Mouse (Mus musculus) right cerebral cortex, postnatal 4 days (tissue): Measurements from ENCODE around the gene Slc47a1.
"Not testable (repeated sequence)": the region's sequence is repeated elsewhere in the genome, so short reads cannot be mapped to it uniquely, and the experiment has no call there.

ENCODE experiments used
- DNase-seq: peaks from one replicate; pipeline ENCODE4 v3.0.0-alpha.2; 2022

The Slc47a1 gene

DNA sequence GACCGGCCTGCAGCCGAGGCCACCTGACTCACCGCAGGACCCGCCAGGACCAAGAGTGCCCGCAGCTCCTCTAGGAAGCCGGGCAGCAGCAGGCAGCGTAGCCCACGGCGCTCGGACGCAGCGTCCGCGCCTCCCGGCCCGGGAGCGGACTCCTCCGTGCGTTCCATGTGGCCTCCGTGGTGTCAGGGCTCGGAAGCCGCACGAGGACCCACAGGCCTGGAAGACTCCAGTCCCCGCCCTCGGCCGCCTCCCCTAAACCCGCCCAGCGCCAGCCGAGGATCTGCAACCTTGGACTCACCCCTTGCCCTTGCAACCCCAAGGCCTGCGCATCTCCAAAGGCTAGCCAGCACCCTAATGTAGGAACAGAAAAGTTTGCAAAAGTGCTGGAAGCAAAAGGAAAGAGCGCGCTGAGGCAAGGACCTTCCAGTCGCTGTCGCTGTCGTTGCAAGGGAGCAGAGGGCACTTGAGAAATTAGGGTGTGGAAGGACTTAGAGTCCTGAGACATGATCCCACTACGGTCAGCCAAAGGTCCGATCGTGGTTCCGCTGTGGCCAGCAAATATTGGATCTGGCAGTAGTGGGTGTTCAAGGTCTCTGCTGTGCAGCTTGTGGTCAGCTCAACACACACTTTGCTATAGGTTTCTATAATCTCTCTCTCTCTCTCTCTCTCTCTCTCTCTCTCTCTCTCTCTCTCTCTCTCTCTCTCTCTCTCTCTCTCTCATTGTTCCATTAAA lies at the start of gene Slc47a1:
Gene Slc47a1, minus strand, starts transcription at position 465 of the 733 bp plus-strand sequence.
- DNase-seq = no peak

DNA sequence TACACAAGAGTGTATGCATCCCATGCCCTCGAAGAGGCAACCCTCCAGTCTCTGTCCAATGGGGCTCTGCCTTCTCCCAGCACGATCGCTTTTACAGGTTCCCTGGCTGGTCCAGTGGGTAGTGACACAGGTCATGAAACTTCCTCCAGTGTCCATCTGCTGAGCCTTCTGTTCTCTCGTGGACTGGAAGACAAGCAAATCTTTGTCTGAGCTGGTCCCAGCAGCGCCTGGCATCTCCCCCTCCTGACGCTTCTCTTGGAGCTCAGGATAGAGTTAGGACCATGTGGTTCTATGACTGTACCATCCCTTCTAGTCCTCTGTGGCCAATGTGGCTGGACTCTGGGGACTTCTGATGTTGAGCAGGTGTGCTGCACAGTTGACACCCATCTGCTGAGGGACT lies 41.1 kb upstream of the Slc47a1 start:
- no peak for DNase-seq

DNA sequence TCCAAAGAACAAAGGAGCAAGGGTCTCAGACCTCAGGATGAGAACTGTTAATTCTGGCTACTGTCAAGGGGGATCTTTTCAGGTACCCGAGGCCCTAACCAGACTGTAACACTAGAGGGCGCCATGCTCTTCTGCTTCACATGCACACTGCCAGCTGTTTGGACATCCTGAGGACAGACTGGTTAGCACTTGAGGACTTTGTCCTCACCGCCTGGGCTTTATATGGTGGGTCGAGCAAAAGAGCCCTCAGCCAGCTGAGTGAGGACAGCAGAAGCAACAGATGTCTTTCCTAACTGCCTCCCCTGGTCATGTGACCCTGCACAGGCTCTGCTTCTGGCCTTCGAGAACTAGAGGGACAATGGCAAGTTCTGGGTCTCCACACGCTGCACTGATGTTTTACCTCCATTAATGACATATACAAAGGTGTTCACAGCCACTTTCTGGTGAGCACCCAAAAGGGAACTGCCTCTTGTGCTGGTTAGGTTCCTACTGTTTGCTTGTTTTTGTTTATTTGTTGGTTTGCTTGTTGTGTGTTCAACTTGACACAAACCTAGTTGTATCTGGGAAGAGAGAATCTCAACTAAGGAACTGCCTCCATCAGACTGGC lies 39.9 kb upstream of the Slc47a1 start:
- DNase-seq = peak; percentile 80

DNA sequence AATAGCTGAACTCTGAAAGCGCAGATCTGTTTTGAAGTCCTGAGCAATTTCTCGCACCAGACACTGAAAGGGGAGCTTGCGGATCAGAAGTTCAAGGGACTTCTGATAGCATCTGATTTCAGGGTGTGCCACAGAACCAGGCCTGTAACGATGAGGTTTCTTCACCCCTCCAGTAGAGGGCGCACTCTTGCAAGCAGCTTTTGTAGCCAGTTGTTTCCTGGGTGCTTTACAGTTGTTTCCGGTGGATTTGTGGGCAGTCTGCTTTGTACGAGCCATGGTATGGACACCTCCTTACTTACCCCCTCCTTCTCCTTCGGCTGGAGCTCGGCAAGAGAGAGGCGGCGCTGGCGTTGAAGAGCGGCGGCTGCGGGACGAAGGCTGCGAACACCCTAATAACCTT lies 38.4 kb upstream of the Slc47a1 start:
- not testable (repeated sequence) for DNase-seq

DNA sequence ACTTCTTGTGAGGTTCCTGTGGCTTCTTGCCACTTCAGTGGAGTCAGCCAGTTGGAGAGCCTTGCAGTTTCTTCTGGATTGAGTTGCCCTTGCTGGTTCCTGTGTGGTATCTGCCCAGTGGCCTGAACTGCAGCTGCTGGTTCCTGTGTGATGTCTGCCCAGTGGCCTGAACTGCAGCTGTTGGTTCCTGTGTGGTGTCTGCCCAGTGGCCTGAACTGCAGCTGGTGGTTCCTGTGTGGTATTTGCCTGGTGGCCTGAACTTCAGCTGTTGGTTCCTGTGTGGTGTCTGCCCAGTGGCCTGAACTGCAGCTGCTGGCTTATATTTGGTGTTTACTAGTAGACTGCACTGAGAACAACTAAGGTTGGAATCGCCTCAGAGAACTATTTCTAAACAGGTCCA lies 37.3 kb upstream of the Slc47a1 start:
- DNase-seq = no peak

DNA sequence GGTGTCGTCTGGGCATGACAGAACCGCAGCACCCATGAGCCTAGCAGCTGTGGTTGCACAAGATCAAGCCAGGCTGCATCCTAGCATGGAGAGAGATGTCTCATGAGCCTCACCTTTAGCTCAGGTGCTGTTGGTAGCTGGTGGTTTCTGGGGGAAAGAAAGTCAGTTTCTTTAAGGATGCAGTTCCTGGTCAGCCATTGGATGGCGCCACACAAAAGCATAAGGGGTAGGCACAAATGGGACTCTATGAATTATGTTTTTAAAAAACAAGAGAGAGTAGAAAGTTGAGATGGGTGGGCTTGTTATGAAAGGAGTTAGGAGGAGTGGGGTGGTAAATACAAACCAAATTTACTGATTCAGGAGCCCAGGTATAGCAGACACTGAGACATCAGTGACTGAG lies 36.4 kb upstream of the Slc47a1 start:
- DNase-seq = no peak

DNA sequence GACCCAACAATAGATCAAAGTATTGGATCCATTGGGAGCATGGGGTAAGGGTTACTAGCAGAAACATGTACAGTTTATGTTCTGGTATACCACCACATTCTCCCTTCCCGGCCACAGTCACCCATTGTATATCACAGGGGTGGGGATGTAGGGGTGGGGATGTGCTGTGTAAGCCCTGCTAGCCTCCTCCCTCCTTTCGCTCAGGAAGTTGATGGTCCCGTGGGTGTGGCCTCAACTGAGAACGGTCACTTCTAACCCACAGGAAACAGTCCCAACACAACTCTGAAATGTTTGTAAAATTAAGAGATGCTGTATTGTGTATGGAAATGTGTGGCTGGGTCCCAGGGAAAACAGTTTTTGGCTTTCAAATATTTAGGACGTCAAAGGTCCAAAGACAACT lies 35.3 kb upstream of the Slc47a1 start:
- no peak for DNase-seq

DNA sequence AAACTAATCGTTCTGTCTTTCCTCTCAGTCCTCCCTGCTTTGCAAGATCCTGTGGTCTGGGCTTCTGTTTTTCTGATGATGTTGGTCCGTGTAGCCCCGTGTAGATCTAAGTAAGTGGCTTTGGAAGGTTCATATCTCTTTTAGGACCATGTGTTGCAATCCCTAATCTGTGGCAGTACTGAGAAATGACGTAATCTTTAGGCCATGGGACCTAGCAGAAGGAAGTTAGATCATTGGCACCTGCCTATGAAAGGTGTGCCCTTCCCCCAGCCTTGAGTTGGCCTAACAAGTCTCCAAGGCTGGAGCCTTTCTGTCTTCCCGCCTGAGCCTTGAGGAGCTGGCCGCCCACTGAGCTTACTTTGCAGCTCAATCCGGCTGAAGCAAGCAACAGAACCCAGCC lies 33.7 kb upstream of the Slc47a1 start:
- no peak for DNase-seq

DNA sequence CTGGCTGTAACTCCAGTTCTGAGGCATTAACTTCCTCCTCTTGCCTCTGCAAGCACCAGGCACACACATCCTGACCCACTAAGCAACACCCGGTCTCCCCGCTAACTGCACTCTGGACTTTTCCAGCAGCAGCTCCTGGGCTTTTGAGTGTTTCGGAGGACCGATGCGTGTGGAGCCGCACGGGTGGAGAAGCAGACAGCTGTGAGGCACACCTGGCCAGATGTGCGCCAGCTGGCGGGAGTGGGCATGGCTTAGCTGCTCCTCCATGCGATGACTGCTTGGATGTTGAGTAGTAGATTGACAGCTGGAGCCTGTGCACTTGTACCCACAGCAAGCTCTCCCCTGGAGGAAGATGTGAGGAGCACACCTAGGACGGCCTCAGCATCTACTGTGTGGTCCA lies 33.1 kb upstream of the Slc47a1 start:
- no peak for DNase-seq

DNA sequence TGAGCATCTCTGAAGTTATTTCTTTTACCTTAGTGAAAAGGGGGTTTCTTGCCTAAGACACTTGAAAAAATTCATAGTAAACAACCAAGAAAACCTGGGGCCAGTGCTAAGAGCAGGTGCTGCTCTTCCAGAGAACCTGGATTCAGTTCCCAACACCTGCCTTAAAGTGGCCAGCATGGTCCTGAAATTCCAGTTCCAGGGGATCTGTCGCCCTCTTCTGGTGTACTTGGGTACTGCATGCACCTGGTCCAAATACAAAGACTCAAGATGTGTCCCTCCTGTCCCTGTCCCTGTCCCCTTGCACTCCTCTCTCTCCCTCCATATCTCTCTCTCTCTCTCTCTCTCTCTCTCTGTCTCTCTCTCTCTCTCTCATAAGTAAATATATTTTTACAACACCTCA lies 32.0 kb upstream of the Slc47a1 start:
- DNase-seq = peak; percentile 92

DNA sequence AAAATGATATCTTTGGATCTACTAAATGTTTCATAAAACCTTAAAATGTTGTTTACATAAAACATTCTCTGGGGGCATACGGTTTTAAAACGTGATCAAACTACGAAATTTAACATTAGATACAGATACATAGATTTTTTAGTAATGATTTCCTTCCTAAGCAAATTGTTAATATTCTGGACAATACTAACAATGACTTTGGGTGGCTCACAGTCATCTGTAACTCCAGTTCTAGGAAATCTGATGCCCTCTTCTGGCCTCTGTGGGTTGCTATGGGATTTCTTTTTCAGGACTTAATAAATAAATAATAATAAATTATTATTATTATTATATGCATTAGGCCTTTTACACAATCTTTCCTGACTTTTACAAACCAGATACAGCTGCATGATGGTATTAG lies 30.9 kb upstream of the Slc47a1 start:
- no peak for DNase-seq

DNA sequence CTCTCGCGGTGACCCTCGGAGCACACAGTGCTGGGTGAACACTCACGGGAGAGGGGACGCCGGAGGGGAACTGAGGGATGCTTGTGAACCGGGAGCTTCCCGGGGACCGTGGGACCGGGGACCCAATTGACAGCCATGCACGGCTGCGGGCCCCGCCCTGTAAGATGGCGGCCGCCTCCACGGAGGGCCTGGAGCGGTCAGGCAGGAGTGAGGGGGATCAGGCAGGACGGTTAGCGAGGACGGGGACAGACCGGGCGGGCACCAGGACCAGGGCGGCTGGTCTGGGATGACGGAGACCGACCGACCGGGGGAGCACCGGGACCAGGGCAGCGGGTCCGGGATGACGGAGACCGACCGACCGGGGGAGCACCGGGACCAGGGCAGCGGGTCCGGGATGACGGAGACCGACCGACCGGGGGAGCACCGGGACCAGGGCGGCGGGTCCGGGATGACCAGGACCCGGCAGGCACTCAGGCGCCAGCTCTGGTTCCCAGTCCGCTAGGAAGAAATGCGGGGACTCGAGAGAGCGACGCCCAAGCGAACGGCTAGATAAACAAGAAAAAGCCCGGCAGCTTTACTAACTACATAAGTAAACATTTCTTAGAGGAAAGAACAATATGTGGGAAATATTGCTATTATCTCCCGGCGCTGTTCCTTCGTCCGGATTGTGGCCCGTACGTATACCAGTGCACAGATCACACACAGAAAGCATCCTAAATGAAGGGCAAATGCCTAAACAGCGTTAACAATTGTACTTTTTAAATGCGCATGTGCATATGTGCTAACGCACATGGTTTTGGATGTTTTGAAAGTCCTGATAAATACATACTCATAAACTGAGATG lies 30.3 kb upstream of the Slc47a1 start:
- peak; percentile 77 for DNase-seq

DNA sequence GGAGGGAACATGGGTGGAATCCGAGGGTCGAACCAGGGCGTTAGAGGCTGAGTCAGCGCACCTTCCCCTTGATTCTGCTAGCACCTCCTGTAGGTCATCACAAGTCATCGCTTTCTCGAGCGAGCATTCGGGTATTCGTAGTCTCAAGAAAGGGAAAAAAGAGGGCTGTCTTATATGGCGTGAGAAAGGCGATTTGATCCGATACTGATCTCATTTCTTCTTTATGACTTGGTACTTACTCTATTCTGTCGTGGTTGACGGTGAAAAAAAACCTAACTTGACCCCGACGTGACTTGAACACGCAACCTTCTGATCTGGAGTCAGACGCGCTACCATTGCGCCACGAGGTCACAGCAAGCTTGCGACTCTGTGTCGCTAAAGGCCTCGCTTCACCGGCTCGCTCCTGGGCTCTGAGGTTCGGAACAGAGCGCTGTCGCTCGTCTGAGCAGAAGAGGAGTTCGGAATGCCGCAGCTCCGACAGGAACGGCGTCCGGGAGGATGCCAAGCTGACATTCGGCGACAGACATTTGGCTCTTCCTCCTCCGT lies 29.6 kb upstream of the Slc47a1 start:
- peak; percentile 87 for DNase-seq

DNA sequence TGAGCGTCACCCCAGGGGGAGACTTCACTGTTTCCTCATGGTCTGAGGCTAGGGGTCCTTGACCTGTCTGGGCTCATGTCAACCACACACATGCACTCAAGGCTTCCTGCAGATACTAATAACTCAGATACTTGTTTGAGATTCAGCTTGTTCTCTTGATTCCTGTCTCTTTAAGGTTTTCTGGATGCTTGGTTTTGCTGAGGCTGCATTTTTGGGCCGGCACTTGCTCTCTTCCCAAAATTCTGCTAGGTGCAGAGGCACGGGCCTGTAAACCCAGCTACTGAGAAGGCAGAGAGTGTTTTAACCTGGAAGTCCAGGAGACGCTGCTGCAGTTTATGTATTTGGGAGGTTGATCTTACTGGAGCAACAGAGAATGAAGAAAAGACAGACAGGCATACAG lies 23.6 kb upstream of the Slc47a1 start:
- DNase-seq = no peak

DNA sequence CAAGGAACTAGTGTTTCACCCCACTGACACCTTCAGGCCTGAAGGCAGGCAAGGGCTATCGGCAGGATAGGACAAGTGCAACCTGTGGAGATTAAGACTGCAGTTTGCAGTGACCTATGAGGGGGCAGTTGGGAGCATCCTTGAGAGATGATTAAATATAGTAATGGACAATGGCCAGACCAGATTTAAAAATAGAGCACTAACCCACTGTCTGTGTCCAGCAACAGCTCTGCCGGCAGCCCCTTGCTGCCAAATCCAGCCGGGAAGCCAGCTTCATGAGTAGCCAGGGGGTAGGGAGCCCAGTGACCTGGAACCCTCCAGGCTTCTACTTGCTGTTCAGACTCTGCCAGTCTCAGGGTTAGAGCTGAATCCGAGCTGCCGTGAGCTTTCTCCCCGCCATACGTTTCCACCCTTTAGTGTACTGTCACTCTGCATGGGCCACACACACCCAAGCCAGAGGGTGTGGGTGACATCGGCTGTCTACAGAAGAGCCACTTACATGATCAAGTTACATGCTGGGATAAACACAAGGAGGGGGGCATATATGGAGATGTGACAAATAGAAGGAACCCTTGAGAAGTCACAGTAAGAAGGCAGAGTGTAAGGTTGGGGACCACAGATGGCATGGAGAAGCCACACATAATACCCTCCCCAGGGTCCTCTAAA lies 22.7 kb upstream of the Slc47a1 start:
- no peak for DNase-seq

DNA sequence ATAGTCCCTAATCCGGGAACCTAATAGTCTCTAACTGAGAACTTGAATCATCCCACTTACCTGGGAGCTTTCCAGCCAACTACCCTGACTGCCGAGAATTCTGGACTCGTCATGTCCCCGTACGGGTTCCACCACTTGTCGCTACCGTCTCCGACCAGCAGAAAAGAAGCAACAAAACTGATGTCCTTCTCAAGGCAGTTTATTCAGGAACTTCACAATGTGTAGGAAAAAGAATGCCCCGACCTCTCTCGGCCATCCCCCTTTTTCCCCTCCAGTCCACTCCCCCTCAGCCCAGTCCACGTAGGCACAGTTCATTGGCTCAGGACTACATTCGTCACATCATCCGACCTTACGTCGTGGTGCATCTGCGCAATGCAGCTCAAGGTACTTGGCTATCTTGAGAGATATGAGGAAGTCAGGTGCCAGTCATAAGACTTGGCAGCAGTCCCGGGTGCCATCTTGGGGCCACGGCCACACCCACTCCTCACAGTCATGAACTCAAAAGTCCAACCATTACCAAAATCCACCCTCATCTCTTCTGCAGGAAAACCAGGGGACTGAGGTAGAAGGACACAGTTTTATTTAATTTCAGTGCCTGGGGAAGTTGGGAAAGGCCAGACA lies 19.4 kb upstream of the Slc47a1 start:
- DNase-seq = not testable (repeated sequence)

DNA sequence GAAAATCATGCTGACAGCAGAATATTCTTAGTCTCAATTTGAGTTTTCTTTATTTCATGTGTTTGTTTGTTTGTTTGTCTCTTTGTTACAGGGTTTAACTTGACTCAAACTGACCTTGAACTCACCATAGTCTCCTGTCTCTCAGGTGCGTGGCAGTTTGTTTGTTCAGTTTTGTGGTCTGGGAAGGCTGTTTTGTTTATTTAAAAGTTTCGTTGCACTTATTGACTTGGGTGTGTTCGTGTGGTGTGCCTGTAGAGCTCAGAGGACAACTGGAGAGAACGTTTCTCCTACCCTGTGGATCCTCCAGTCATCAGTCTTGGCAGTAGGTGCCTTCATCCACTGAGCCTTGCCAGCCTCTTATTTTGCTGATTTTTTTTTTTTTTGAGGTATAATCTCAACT lies 10.8 kb upstream of the Slc47a1 start:
- no peak for DNase-seq

DNA sequence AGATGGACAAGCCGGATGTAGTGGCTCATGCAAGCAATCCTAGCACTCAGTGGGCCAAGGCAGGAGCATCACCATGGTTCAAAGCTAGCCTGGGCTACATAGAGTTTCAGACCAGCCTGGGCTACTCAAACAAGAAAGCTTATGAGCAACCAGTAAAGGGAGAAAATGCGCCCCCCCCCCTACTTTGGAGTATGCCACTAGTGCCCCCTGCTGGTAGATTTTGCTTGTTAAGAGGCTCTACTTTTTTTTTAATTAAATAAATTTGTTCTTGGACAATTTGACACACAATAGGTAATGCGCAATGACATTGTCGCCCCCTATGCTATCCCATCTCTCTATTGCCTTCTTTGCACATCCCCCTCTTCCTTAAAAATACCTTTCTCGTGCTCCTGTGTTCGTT lies 9.9 kb upstream of the Slc47a1 start:
- peak; percentile 58 for DNase-seq

DNA sequence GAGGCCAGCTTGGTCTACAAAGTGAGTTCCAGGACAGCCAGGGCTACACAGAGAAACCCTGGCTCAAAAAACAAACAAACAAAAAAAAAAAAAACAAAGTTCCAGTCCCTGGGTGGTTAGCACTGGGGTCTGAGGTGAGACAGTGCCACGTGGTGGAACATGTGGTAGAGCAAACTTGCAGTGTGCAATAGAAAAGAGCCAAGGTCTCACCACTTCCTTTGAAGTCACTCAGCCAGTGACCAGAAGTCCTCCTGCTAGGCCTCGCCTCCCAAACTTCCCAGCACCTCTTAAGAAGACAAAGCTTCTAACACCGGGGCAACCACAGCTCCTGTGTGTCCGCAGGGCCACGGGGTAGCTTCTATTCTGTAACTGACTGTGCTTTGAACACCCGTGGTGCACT lies 9.1 kb upstream of the Slc47a1 start:
- no peak for DNase-seq

DNA sequence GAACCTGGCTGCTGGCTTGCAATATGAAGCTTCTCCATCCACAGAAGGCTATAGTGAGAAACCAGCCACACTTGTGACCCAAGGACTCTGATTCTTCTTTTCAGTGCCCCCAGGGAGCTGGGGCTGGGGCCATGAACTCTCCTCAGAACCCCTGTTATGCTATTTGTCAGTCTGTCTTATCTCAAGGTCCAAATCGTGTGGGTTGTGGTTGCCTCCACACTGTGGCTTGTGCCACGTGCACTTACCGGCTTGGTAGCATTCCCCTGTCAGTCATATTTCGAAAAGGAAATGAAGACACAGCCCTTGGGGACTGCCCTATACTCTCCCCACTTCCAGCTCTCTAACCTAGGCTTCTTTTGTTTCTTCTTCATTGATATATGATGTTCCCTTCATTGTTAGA lies 7.6 kb upstream of the Slc47a1 start:
- no peak for DNase-seq

DNA sequence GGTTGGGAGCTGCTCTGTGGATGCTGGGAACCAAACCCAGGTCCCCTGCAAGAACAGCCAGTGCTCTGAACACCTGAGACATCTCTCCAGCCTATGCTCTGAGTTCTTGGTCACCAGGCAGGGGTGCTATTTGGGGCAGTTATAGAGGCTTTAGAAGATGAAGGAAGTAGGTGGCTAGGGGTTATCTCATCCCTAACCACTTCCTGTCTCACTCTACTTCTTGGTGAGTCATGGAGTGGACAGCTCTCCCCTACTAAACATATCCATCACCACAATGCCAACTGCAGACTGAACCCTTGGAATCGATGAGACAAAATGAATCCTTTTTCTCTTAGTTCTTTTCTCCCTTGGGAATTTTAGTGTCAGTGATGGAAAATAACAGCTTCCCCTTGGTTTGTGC lies 3.1 kb upstream of the Slc47a1 start:
- no peak for DNase-seq

DNA sequence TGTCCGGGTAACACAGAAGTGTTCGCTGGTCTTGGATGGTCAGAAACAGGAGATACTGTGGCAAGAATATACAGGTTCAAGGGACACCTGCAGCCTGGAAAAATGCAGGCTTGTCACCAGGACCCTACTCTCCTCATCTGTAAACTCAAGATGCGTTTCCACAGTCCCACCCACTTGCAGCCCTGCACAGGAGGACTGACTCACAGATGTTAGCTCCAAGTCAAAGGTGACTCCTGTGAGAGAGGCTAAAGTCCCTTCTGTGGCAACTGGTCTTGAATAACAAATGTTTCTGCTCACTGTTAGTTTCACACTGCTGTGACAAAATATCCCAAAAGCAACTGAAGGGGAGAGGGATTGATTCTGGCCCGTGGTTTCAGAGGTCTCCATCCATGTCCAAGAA lies 506 bp upstream of the Slc47a1 start:
- DNase-seq = no peak

DNA sequence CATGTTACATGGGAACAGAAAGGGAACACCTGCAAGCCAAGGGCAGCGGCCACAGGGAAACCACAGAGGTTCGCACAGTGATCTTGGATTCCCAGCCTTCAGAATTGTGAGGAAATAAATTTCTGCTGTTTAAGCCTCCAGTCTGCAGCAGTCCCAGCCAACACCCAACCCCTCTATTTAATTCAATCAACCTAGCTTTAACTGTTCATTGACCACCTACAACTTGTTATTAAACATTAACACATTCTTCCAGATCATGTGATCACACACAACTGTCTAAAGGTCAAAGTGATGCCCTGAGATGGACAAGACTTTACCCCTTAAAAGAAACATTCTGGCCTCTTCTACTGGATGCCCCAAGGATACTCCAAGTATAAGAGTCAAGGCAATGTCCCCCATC lies 9.5 kb downstream of the Slc47a1 start:
- DNase-seq = no peak
